Mouse (Mus musculus) embryonic fibroblast, embryonic 13.5 days (primary cell): ENCODE results near the gene Myo15. TPM values are rescaled to one million over a fixed set of nuclear protein-coding genes. Genes with fewer than 3 reads are reported as not detected.

ENCODE experiments used
- H3K27ac ChIP-seq: 2 replicates; pipeline ENCODE4 v1.5.1; 2012; ENCODE audit warnings: low read length, control low read depth, inconsistent platforms; ENCODE audit not compliant: insufficient read depth
- H3K4me1 ChIP-seq: 2 replicates; pipeline ENCODE4 v1.6.1; 2011; ENCODE audit warnings: low read length; ENCODE audit not compliant: control insufficient read depth, insufficient read depth
- H3K4me3 ChIP-seq: 2 replicates; pipeline ENCODE4 v1.5.1; 2011; ENCODE audit warnings: mild to moderate bottlenecking, control low read depth, low read length; ENCODE audit not compliant: insufficient read depth
- CTCF ChIP-seq: IDR thresholded peaks from 2 replicates; pipeline ENCODE4 v1.5.1; 2011; ENCODE audit warnings: mild to moderate bottlenecking, control low read depth, low read length, moderate library complexity, borderline replicate concordance; ENCODE audit not compliant: insufficient read depth
- POLR2A ChIP-seq: IDR thresholded peaks from 2 replicates; pipeline ENCODE4 v1.6.1; 2011; ENCODE audit warnings: low read depth, mild to moderate bottlenecking, control low read depth, low read length, moderate library complexity
- polyA plus RNA-seq: library from polyadenylated mRNA; stranded (reverse); fragments of >200 nt; gene quantifications from 2 replicates; pipeline ENCODE4 v1.2.4, GENCODE M21; 2011; ENCODE audit warnings: low read depth; ENCODE audit not compliant: missing spikeins, insufficient read length

Gene Myo15
- polyA plus RNA-seq, 1 experiment = not detected

DNA sequence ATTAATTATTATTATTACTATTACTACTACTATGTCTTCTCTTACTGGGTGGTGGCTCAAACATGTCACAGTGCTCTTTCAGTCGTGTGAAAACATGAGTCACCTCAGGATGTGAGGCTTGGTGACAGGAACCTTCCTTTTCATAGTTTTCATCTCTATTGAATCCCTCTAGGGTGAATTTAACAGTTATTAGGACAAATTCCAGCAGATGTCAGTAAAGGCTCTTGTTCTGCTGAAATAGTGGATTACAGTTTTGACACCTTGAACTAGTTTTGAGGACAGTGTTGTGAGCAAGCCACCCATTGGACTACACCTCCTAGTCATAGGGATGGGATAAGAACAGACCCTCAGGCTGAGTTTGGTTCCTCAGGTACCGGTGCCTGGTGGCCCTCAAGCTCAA is 26.6 kb downstream of the Myo15 start:
- Histone ChIP-seq H3K4me1 (no peaks in the 10 kb centered on the region), H3K4me3 (no peak overlapping the region), H3K27ac (no peak overlapping the region)
- TF ChIP-seq POLR2A (no peak), CTCF (no peak)

- TF ChIP-seq CTCF (no peak), POLR2A (no peak)
- H3K4me1 ChIP-seq = no peaks in the 10 kb centered on the region
- no peak overlapping the region for H3K4me3 ChIP-seq
- H3K27ac ChIP-seq = no peak overlapping the region
These were observed 38.1 kb downstream of the Myo15 start for GRCm38 (mm10) chr11:60507281-60507680.

GRCm38 (mm10) chr11:60508950-60509349 is 39.8 kb downstream of the Myo15 start:
- Histone ChIP-seq H3K4me1 (no peaks in the 10 kb centered on the region), H3K4me3 (0 out of 2 replicates have a peak overlapping the region, but pooled peaks have one; percentile 12), H3K27ac (no peak overlapping the region)
- TF ChIP-seq POLR2A (no peak), CTCF (no peak)

DNA sequence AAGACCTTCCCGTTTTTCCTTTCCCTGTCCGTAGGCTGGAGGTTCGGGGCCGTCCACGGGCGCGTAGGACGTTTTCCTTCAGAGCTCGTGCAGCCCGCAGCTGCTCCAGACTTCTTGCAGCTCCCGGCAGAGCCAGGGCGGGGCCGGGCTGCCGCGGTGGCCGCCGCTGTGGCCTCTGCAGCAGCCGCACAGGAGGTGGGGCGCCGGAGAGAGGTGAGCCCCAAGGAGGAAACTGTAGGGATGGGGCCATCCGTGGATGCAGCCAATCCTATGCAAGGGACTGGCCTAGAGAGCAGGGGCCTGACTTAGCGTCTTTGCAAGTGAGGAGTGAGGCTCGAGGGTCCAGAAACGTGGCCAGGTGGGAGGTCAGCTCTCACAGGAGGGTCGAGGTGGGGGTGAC is 40.4 kb downstream of the Myo15 start:
- no peak overlapping the region for H3K27ac ChIP-seq
- peak overlapping the region; percentile 12; the same call in 1 of the 2 replicates for H3K4me3 ChIP-seq
- no peaks in the 10 kb centered on the region for H3K4me1 ChIP-seq
- TF ChIP-seq POLR2A = no peak
- TF ChIP-seq CTCF = no peak

GRCm38 (mm10) chr11:60511893-60512292 is 42.8 kb downstream of the Myo15 start:
- no peaks in the 10 kb centered on the region for H3K4me1 ChIP-seq
- TF ChIP-seq POLR2A (no peak), CTCF (no peak)
- no peak overlapping the region for H3K27ac ChIP-seq
- H3K4me3 ChIP-seq = no peak overlapping the region

GRCm38 (mm10) chr11:60512520-60512919 is 43.4 kb downstream of the Myo15 start:
- Histone ChIP-seq H3K4me3 (no peak overlapping the region), H3K4me1 (no peaks in the 10 kb centered on the region), H3K27ac (no peak overlapping the region)
- no peak for TF ChIP-seq POLR2A
- no peak for TF ChIP-seq CTCF

- Histone ChIP-seq H3K4me3 (no peak overlapping the region), H3K4me1 (no peaks in the 10 kb centered on the region), H3K27ac (no peak overlapping the region)
- TF ChIP-seq CTCF = no peak
- no peak for TF ChIP-seq POLR2A
These were observed 45.8 kb downstream of the Myo15 start for GRCm38 (mm10) chr11:60514941-60515340.

- TF ChIP-seq POLR2A (no peak), CTCF (no peak)
- Histone ChIP-seq H3K4me3 (no peak overlapping the region), H3K4me1 (no peaks in the 10 kb centered on the region), H3K27ac (no peak overlapping the region)
These were observed 49.2 kb downstream of the Myo15 start for GRCm38 (mm10) chr11:60518305-60518704.

GRCm38 (mm10) chr11:60522027-60522426 is 52.9 kb downstream of the Myo15 start:
- H3K4me1 ChIP-seq = no peaks in the 10 kb centered on the region
- no peak overlapping the region for H3K27ac ChIP-seq
- H3K4me3 ChIP-seq = no peak overlapping the region
- TF ChIP-seq POLR2A = no peak
- no peak for TF ChIP-seq CTCF

- TF ChIP-seq CTCF (no peak), POLR2A (no peak)
- H3K4me3 ChIP-seq = no peak overlapping the region
- H3K27ac ChIP-seq = no peak overlapping the region
- no peaks in the 10 kb centered on the region for H3K4me1 ChIP-seq
These were observed 53.7 kb downstream of the Myo15 start for GRCm38 (mm10) chr11:60522661-60523365.
